Mouse (Mus musculus): ENCODE results near the gene Trak1. TPM values are rescaled to one million over a fixed set of nuclear protein-coding genes. Genes with fewer than 3 reads are reported as not detected.

Gene Trak1
- total and polyA plus RNA-seq, 2 experiments: 50.3 to 61.2 TPM

GRCm38 (mm10) chr9:121310501-121310900 is 13.2 kb downstream of the Trak1 start:
- H3K9ac ChIP-seq (ENCODE audit: low read depth, low read length): no peak overlapping the region
- no peak overlapping the region for H3K4me3 ChIP-seq (ENCODE audit: insufficient read depth, low read depth, low read length)
- DNase-seq (ENCODE audit: extremely low read depth, low read depth, low spot score): no peak
- H3K36me3 ChIP-seq (ENCODE audit: control insufficient read depth, insufficient read depth, low read length): no peaks in the 10 kb centered on the region
- H3K79me2 ChIP-seq (ENCODE audit: control insufficient read depth, insufficient read depth, low read length): peaks cover 48% of the 10 kb centered on the region
- peaks cover 5% of the 10 kb centered on the region; the same call in 1 of the 2 replicates for H3K4me1 ChIP-seq (ENCODE audit: control insufficient read depth, insufficient read depth, low read length)
- WGBS: 91% methylated on average over 7 of the region's 7 CpGs
- TF ChIP-seq CTCF (IDR thresholded peaks at IDR 0.05; ENCODE audit: low read depth, low read length): no peak
- TF ChIP-seq POLR2A (IDR thresholded peaks at IDR 0.05; ENCODE audit: extremely low read depth, insufficient read depth, low read length): no peak
- H3K27me3 ChIP-seq (ENCODE audit: control insufficient read depth, insufficient read depth, low read length): no peaks in the 10 kb centered on the region
- H3K27ac ChIP-seq (replicated peaks; ENCODE audit: insufficient read depth, low read depth, low read length): no peak overlapping the region

- TF ChIP-seq POLR2A (IDR thresholded peaks at IDR 0.05; ENCODE audit: extremely low read depth, insufficient read depth, low read length): no peak
- TF ChIP-seq CTCF (IDR thresholded peaks at IDR 0.05; ENCODE audit: low read depth, low read length): no peak
- WGBS: 49% methylated on average over 6 of the region's 6 CpGs
- Histone ChIP-seq H3K4me1 (ENCODE audit: control insufficient read depth, insufficient read depth, low read length) (peaks cover 13% of the 10 kb centered on the region; the same call in 1 of the 2 replicates), H3K36me3 (ENCODE audit: control insufficient read depth, insufficient read depth, low read length) (no peaks in the 10 kb centered on the region), H3K9ac (ENCODE audit: low read depth, low read length) (no peak overlapping the region), H3K27me3 (ENCODE audit: control insufficient read depth, insufficient read depth, low read length) (no peaks in the 10 kb centered on the region), H3K79me2 (ENCODE audit: control insufficient read depth, insufficient read depth, low read length) (peaks cover 40% of the 10 kb centered on the region), H3K4me3 (ENCODE audit: insufficient read depth, low read depth, low read length) (no peak overlapping the region), H3K27ac (replicated peaks; ENCODE audit: insufficient read depth, low read depth, low read length) (no peak overlapping the region)
- no peak for DNase-seq (ENCODE audit: extremely low read depth, low read depth, low spot score)
Observed at GRCm38 (mm10) chr9:121311846-121312236, 14.5 kb downstream of the Trak1 start.

DNA sequence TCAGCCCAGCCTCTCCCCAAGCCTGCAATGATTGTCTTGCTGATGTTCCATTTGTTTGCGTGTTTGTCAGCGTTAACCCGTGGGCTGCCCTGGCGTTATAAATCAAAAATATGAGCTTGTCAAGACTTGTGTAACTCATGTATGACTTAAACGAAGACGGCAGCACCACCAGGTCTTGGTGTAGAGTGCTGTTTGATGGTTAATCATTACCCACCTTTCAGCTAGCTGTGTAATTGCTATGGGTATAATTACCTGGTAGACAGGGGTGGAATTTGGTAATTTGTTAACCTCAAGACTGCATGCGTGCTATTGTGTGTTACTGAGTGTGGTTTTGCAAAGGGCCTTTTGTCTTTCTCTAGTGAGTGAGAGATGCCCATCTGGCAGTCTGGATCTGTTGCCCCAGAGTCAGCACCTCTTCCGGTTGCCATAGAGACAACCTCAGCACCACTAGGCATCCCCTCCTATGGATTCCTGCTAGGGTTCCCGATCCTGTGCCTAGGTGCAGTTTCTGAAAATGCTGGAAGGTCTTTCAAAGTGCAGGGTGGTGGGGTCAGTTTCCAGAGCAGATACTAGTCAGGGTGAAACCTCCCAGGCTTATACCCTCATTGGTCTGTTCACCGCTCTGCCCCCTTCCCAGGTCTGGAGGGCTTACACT is 15.1 kb downstream of the Trak1 start:
- no peak overlapping the region for H3K27ac ChIP-seq (replicated peaks; ENCODE audit: insufficient read depth, low read depth, low read length)
- no peaks in the 10 kb centered on the region for H3K36me3 ChIP-seq (ENCODE audit: control insufficient read depth, insufficient read depth, low read length)
- H3K4me3 ChIP-seq (ENCODE audit: insufficient read depth, low read depth, low read length): no peak overlapping the region
- 54% methylated on average over 10 of the region's 10 CpGs for WGBS
- no peak overlapping the region for H3K9ac ChIP-seq (ENCODE audit: low read depth, low read length)
- no peaks in the 10 kb centered on the region for H3K27me3 ChIP-seq (ENCODE audit: control insufficient read depth, insufficient read depth, low read length)
- TF ChIP-seq CTCF (IDR thresholded peaks at IDR 0.05; ENCODE audit: low read depth, low read length) (no peak), POLR2A (IDR thresholded peaks at IDR 0.05; ENCODE audit: extremely low read depth, insufficient read depth, low read length) (no peak)
- peaks cover 36% of the 10 kb centered on the region; the same call in 1 of the 2 replicates for H3K79me2 ChIP-seq (ENCODE audit: control insufficient read depth, insufficient read depth, low read length)
- DNase-seq (ENCODE audit: extremely low read depth, low read depth, low spot score): peak; percentile 46
- H3K4me1 ChIP-seq (ENCODE audit: control insufficient read depth, insufficient read depth, low read length): peaks cover 13% of the 10 kb centered on the region; the same call in 1 of the 2 replicates

- peaks cover 13% of the 10 kb centered on the region; the same call in 1 of the 2 replicates for H3K4me1 ChIP-seq (ENCODE audit: control insufficient read depth, insufficient read depth, low read length)
- no peak for DNase-seq (ENCODE audit: extremely low read depth, low read depth, low spot score)
- TF ChIP-seq POLR2A (IDR thresholded peaks at IDR 0.05; ENCODE audit: extremely low read depth, insufficient read depth, low read length) (peak; percentile 43; the same call in 1 of the 2 replicates), CTCF (IDR thresholded peaks at IDR 0.05; ENCODE audit: low read depth, low read length) (no peak)
- H3K27ac ChIP-seq (replicated peaks; ENCODE audit: insufficient read depth, low read depth, low read length): peak overlapping the region; percentile 66
- no peaks in the 10 kb centered on the region for H3K36me3 ChIP-seq (ENCODE audit: control insufficient read depth, insufficient read depth, low read length)
- no peak overlapping the region; the same call in none of the 2 replicates for H3K4me3 ChIP-seq (ENCODE audit: insufficient read depth, low read depth, low read length)
- no peaks in the 10 kb centered on the region for H3K27me3 ChIP-seq (ENCODE audit: control insufficient read depth, insufficient read depth, low read length)
- peaks cover 37% of the 10 kb centered on the region; the same call in 1 of the 2 replicates for H3K79me2 ChIP-seq (ENCODE audit: control insufficient read depth, insufficient read depth, low read length)
- peak overlapping the region; percentile 55 for H3K9ac ChIP-seq (ENCODE audit: low read depth, low read length)
- WGBS: 42% methylated on average over 21 of the region's 21 CpGs
Observed at GRCm38 (mm10) chr9:121313656-121314374, 16.5 kb downstream of the Trak1 start.

DNA sequence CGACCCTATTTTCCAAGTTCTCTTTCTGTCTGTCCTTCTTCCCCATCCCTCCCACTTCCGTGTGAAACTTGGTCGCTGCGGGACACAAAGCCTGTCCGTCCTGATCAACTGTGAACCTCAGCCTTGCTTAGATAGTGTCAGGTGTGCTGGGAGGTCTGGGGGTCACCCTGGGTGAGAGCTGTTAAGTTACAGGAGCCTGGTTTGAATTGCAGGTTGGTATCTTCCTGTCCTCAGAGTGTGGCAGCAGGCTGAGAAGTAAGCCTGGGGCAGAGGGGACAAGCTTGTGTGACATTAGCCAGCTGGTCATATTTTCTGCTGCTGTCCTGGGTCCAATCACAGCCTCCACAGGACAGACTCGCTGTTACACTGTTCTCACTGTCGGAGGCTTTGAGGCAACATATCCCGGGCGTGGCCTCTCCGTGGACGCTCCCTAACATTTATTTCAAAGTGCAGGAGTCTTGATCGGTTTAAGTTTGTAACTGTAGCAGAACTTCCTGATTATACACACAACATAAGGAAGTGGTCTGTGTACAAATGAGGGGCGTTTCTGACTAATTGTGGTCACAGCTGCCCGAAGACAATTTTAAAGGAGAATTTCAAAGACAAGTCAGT is 17.3 kb downstream of the Trak1 start:
- Histone ChIP-seq H3K27me3 (ENCODE audit: control insufficient read depth, insufficient read depth, low read length) (no peaks in the 10 kb centered on the region), H3K4me1 (ENCODE audit: control insufficient read depth, insufficient read depth, low read length) (peaks cover 13% of the 10 kb centered on the region; the same call in 1 of the 2 replicates), H3K79me2 (ENCODE audit: control insufficient read depth, insufficient read depth, low read length) (peaks cover 30% of the 10 kb centered on the region; the same call in 1 of the 2 replicates), H3K36me3 (ENCODE audit: control insufficient read depth, insufficient read depth, low read length) (no peaks in the 10 kb centered on the region), H3K27ac (replicated peaks; ENCODE audit: insufficient read depth, low read depth, low read length) (peak overlapping the region; percentile 65), H3K9ac (ENCODE audit: low read depth, low read length) (peak overlapping the region; percentile 50), H3K4me3 (ENCODE audit: insufficient read depth, low read depth, low read length) (no peak overlapping the region; the same call in none of the 2 replicates)
- DNase-seq (ENCODE audit: extremely low read depth, low read depth, low spot score): no peak
- WGBS: 61% methylated on average over 14 of the region's 14 CpGs
- TF ChIP-seq POLR2A (IDR thresholded peaks at IDR 0.05; ENCODE audit: extremely low read depth, insufficient read depth, low read length): no peak
- no peak for TF ChIP-seq CTCF (IDR thresholded peaks at IDR 0.05; ENCODE audit: low read depth, low read length)
